Mouse (Mus musculus): ENCODE results near the gene Tst.

Tst gene

DNA sequence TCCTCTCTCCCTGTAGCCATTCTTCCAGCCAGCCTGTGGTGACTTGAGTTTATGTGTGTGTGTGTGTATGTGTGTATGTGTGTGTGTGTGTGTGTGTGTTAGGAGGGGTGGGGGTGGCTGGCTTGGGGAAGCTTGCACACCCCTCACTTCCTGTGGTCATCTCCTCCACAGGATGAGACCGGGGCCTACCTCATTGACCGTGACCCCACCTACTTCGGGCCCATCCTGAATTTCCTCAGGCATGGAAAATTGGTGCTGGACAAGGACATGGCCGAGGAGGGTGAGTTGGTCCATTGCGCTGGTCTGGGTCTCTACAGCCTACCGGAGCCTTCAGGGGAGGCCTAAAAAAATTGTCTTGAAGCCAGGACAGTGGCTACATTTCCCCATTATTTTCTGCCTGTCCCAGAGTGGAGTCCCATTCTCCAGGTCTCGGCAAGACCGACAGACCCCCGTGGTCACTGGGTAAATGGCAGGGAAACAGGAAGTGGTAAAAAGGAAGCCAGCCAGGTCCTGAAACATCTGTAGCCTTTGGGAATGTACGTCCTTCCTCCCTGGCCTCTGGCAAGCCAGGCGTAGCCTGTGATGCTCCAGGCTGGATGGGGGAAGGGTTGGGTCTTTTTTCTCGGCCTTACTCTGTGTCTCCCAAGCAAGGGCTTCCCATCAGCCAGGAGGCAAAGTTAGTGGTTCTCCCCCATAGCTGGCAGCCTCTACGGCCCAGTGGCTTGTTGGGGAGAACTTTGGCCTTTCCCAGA lies 24.3 kb upstream of the Tst start:
- DNase-seq = no peak

DNA sequence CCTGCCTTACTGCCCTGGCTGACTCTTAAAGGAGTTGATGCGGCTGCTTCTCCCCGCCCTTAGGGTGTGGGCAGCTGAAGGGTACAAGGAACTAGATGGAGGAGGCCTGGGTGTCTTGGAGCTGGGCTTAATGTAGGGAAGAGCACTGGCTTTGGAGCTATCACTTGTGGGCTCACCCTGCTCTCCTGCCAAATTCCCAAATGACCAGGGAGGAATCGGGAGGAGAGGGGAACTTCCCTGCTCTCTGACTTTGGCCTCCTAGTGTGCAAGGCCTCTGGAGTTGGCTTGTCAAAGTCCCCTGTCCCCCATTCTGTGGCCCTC lies 23.4 kb upstream of the Tst start:
- DNase-seq = no peak

DNA sequence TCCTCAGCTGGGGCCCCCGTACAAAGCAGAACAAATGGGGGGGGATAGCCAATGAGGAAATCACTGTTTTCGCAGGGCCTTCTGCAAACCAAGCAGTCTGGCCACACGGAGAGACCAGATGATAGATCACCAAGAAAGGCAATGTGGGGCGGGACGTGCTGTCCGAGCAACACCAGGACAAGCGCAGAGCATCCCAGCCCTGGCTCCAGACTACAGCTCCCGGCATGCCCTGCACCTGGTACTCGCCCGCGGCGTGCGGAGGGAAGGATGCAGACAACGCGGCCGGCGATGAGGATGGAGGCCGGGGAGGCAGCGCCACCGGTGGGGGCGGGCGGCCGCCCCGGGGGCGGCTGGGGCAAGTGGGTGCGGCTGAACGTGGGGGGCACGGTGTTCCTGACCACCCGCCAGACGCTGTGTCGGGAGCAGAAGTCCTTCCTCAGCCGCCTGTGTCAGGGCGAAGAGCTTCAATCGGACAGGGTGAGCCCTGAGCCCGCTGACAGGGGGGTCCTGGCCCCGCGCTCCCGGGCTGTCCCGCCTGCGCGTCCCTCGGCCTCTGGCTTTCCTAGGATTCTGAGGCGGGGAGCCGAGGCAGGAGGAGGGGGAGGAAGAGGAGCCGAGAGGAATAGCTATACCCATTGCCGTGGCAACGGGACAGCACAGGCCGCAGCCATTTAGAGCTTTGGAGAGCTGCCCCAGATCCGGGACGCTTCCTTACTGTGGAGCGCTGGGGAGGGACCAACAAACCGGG lies 22.9 kb upstream of the Tst start, which contains the start of gene Kctd17:
TSS of gene Kctd17 (plus strand) at position 174 of the 748 bp plus-strand sequence.
- DNase-seq = peak; percentile 76 to 85

DNA sequence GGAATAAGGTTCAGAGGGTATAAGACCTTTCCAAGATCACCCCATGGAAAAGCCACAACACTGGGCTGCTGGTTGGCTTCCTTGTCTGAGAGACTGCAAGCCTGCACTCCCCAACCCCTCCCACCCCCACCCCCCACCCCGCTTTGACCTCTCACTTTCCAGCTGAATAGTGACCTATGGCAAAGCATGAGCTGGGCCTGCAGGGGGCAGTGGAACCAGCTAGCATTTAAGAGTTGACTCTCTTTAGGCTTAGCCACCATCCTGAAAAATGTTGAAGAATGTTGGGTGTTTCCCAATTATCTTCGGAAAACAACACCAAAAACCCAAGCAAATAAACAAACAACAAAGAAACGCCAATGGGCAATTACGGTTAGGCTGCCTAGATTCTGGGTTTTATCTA lies 19.5 kb upstream of the Tst start:
- no peak for DNase-seq

DNA sequence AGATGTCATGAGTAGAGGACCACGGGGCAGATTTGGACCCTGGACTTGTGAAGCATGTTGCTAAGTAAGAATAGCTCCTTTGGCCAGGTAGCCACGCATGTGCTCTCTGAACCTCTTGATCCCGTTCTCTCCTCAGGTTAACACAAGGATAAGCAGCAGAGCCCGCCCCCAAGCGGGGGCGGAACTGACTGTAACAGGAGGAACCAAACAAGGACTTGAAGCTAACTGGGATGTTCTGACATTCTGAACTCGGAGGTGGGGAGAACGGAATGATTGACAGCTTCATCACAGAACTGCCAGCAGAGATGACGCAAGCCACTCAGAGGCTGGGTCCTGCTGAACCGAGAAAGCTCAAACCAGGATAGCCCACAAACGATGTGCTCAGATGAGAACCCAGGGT lies 18.8 kb upstream of the Tst start:
- DNase-seq = peak in 1 of 2 experiments; percentile 57

DNA sequence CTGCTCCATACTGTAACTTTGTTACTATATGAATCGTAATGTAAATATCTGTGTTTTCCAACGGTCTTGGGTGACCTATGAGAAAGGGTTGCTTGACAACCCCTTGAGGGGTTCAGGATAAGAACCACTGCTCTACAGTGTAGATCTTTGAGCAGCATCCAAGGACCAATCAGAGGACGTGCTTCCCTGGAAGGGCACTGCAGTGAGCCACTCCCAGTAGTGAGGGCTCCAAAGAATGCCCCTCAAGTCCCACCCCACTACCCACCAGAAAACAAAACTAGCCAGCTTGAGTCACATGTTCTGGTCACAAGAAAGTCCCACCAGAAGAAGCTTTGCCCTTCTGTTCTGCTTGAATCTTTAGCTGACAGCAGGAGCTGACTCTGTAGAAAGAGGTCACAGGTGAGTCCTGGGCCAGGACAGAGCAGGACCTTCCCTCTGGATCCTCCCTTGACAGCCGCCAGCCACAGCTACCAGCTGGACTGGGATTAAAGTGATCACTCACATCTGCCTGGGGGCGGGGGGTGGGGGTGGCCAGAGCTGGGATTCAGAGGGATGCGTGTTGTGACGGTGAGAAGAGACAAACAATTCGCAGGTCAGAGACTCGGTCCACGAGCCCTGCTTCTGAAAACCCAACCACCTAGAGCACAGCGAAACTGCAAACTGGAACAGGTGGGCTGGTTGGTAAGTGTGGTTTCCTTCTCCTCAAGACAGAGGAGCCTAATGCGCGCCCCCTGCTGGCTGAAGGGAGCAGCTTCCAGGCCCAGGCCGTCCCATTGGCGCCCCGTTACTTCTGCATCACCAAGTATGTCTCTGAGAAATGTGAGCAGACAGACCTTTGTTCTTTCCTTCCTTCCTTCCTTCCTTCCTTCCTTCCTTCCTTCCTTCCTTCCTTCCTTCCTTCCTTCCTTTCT lies 16.6 kb upstream of the Tst start:
- peak; percentile 83 to 88 for DNase-seq

DNA sequence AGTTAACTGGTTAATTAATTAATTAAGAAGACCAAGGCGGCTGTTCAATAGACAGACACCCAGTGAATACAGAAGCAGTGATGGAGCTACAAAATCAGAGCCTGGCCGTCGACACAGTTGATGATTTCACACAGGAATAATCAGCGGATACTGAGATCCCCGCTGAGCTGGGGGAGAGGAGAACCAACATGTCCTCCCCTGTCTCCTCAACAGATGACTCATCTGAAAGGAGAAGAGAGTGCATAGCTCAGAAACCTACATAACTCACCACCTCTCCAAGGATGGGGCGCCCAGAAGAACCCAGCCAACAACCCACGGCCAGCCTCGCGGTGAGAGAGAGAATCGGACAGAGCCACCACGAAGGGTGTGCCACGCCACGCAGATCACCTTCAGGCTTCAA lies 14.7 kb upstream of the Tst start:
- no peak for DNase-seq

DNA sequence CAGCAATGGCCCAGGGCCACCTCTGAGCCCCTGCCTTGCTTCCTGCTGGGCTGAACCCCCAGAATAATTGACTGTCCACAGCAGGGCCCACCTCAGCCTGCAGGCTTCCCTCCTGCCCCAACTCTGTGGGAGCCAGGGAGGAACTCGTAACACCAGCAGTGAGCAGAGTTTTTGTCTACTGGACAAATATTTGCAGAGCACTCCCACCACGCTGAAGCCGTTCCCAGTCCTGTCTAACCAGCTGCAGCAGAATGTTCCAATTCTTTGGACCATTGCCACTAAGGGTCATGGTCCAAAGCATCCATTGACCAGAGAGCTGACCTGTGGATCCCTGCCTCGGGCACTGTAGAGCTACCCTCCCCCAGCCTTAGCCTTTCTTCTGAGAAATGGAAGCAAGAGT lies 11.2 kb upstream of the Tst start:
- DNase-seq = peak; percentile 59 to 76

DNA sequence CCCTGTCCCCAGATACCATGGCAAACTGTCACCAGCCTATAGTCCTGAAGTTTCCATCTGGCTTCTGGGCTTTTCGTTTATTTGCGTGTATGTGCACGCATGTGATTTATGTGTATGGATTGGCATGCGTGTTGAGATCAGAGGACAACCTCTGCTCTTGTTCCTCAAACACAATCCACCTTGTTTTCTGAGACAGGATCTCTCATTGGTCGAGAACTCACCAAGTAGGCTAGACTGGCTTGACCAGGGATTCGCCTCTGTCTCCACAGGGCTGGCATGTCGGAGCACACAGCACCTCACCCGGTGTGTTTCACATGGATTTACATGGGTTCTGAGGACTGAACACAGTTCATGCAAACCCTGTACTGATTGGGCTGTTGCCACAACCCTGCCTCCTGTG lies 8.4 kb upstream of the Tst start:
- DNase-seq = no peak

DNA sequence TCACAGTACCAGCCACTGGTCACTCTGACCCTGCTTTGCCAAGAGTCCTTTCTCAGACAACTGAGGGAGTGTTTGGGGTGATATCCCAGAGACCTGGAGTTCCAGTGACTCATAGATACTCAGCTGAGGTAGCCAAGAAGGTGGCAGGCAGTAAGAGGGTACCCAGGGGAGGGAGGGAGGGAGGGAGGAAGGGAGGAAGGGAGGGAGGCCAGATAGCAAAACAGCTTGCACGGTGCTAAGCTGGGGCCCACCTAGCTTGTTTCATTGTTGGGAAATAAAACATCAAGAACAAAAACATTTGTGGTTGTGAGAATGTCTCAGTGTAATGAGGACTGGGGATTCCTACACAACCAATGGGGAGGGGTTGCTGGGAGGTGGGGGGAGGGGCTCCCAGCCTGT lies 8.0 kb upstream of the Tst start:
- no peak for DNase-seq

DNA sequence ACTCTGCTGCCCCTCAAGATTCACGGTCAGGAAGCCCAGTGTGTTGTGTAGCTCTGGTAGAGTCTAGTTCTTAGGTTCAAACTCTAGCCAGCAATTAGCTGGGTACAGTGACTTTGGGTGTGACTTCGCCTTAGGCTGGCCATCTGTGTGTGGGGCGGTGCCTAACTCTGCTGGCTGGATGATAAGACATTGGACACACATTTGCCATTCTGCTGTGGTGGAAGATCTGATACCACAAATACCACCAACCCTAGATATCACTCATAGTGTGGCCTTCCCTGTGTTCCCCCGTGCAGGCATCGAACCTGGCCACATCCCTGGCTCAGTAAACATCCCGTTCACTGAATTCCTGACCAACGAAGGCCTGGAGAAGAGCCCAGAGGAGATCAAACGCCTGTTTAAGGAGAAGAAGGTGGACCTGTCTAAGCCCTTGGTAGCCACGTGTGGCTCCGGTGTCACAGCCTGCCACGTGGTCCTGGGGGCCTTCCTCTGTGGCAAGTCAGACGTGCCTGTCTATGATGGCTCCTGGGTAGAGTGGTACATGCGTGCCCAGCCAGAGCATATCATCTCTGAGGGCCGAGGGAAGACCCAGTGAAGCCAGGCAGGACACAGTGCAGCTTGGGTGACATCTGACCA lies 7.5 kb upstream of the Tst start:
- DNase-seq = no peak

DNA sequence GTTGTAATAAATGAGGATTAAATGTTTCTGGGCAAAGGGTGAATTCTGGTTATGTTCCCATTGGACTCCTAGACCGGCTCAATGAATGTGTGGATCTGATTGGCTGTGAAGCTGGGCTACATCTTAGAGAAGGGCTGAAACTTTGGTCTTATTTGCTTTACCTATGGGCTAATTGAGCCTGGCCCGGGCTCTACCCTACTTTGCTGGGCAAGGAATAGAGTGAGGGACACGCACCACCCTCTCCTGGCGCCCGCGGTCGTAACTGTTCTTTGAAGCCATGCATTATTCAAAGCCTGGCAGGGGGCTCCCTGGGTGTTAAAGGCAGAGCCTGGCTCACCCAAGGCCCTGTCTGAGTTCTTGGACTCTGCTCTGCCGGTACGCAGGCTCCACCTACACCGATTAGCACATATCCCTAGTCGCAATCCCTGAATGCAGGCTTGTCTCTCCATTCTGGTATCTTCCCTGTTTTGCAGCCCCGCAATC lies 3.9 kb upstream of the Tst start:
- no peak for DNase-seq

DNA sequence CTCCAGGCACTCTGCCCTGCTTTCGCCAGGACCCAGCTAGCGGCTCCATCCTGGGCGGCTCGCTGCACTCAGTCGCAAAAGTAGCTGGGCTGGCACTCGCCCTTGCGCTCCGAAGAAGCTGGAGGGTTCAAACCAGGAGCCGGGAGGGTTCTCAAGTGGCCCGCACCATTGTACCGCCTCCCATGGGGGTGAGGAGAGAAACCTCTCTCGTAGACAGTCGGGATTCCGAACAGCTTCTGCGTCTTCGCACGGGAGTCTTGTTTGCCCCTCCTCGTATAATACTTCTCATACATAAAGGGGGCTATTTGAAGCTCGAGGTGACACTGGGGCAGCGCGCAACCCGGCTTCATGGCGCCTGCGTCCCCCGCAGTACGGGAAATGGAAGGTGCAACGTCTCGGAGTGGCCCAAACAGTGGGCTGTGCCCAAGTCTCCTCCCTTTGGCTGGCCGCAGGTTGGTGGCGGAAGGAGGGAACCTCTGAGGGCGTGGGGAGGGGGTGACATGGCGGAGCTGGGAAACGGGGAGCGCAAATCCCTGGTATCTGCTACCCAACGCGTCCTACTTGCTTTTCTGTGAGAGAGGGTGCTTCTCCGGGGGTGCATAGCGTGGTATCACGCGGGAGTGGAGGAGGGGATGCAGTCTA lies 707 bp upstream of the Tst start, which contains the start of gene Mpst:
TSS of gene Mpst (plus strand) at position 124 of the 642 bp plus-strand sequence.
- peak; percentile 92 to 93 for DNase-seq

DNA sequence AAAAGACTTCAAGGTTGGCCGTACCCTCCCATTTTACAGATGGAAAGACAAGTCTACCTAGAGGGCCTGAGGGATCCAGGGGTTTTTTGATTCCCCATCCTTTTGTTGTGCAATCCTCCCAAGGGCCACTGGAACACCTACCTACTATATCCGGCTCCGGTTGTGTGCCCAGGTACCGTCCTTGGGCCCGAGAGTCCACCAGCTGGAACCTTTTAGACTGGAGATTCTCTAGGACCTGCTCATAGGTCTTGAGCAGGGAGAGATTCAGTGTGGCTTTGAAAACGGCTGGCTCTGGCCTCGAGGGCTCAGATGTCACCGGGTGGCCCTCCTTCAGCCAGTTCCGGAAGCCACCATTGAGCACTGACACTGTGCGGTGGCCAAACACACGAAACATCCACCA lies 609 bp downstream of the Tst start:
- DNase-seq = no peak

DNA sequence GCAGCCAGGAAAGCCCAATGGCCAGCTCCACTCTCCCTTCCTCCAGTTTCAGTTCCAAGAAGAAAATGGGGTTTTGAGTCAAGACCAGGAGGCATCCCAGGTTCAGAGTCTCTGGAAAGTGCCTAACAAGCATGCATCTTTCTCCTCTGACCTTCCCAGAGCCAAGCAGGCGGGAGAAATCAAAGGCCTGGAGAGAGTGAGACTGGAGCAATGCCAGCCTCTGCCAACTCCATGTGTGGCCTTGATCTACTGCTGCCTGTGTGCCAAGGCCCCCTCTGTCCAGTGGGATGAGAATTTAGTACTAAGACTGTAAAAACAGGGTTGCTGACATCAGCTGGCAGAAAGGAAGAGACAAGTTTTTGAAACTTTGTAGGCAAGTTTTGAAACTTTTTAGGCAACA lies 1.8 kb downstream of the Tst start:
- DNase-seq = peak; percentile 59 to 81

DNA sequence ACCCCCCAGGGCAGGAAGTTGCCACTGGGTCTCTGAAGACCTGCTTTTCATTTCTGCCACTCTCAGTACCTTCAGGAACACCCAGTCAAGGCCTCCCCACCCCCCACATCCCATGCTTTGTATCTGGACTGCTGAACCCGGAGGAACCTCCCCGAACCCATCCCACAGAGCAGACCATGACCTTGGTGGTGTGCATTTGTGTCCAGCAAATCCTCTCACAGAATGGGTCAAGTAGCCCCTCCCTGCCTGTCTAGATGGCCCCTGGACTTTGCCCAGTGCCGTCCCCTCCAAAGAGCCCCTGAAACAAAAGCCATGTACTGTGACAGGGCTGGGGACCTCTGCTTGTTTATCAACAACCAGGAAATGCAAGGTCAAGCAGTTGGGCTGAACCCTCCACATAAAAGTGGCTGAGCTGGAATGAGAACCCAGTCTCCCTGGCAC lies 2.4 kb downstream of the Tst start:
- DNase-seq = peak; percentile 30 to 45

DNA sequence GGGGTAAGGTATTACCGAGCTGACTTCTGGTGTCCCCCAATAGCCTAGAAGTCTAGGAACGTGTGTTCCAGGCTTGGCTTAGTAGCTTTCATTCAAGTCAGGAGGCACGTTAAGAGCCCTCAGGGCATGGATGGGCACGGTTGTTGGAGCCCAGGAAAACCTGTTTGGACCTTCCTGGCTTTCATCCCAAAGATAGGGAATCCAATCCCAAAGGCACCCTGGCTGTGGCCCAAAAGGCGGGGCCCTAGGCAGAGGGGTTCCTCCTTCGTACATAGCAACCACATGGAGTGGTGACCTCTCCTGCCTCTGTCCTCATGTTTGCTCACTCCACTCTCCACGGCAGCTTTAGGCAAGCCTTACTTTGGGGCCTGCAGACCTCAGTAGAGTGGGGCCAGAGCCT lies 3.3 kb downstream of the Tst start:
- DNase-seq = peak; percentile 83 to 92

DNA sequence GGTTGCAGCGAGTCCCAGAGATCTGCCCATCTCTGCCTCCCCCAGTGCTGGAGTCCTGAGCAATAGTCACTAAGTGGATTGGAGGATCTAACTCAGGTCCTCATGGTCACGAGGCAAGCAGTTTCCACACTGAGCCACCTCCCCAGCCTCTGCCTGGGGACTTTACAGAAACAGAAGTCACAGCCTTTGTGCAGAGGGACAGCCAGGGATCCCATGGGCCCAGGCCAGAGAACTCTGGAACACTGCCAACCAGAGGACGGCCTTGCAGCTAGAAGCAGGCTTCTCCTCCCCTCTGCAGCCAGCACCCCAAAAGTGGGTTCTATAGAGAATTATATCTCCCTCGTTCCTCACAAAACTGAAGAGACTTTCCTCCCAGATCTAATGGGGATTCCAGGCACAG lies 3.8 kb downstream of the Tst start:
- DNase-seq = peak; percentile 73 to 84

DNA sequence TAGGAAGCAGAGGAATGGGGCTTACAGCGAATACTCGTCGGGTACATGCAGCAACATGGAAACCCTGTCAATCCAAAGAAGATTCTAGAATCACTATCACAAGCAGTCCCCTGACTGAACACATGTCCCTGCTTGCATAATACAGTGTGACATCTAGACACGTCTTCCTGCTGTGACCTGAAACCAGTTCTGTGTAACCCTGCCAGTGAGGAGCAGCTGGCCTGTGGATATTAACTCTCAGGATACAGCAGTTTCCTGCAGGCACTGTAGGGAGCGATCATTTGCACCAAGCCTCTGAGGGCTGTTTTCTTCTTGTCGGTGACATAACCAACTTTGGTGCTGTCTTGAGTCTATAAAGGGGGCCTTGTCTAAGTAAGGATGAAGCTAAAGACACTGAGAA lies 4.4 kb downstream of the Tst start:
- no peak for DNase-seq

DNA sequence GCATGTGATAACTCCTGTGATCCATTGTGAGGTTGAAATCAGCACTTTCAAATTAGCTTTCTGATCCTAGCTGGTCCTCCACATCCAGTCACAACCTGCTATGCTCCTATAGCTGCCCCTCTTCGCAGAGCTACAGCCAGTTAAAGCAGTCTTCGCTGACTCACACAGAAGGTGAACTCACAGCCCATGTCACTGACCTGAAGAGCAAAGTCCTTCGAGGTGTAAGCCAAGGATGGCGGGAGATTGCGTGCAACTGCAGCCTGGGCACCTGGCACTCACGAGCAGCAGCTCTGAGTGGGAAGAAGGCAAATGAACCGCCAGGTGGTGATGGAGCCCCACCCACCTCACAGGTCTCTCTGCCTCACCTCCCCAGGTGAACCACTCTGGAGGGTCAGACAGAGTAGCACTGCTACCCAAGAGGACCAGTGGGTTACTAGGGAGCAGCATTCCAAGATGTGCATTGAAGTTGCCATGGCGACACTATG lies 10.2 kb downstream of the Tst start, which contains the start of gene Tex33:
TSS of gene Tex33 (minus strand) at position 435 of the 485 bp plus-strand sequence.
- DNase-seq = no peak

DNA sequence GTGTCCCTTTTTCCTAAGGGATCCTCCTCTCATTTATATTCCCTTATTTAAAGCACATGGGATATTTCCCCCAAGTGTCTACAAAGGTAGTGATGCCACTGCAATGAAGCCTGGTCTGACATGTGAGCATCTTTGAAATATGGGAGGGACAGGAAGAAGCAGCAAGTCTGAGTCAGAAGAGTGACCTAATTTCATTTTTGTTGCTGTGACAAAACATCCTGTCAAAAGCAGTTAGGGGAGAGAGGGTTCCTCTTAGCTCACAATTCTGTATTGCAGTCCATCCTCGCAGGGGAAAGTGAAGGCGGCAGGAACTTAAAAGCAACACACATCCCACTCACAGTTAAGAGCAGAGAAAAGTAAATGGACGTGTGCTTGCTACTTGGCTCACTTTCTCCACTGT lies 14.9 kb downstream of the Tst start:
- no peak for DNase-seq

DNA sequence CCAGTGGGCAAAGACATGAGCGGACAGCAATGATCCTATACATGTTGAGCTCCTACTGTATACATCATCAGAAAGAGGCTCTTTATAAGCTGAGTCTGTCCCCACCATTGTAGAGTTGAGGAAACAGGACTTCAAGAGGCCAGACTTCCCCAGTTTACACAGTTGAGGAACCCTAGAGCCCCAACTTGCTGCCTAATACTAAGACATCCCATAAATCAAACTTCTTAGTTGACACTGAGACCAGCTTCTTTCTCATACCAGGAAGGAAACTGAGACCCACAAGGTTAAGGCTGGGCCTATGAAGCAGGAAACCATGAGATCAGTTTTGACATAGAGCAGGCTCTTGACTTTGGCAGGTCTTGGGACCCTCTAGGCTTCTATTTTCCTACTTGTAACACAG lies 20.1 kb downstream of the Tst start:
- no peak for DNase-seq
